Mouse (Mus musculus) hindbrain, embryonic 10.5 days (tissue): ENCODE results near the gene Zfp993. TPM values are rescaled to one million over a fixed set of nuclear protein-coding genes. Genes with fewer than 3 reads are reported as not detected.
"Not testable (repeated sequence)": the region's sequence is repeated elsewhere in the genome, so short reads cannot be mapped to it uniquely, and the experiment has no call there.

Source experiments
- DNase-seq: peaks from one replicate; pipeline ENCODE4 v3.0.0-alpha.2; 2017; ENCODE audit warnings: low spot score
- H3K27ac ChIP-seq: fragments of 300-500 bp; sonication (generic); 2 replicates; pipeline ENCODE4 v1.5.1; 2016; ENCODE audit warnings: mild to moderate bottlenecking, moderate library complexity
- H3K27me3 ChIP-seq: fragments of 300-500 bp; sonication (generic); 2 replicates; pipeline ENCODE4 v1.6.1; 2016; ENCODE audit warnings: mild to moderate bottlenecking; ENCODE audit not compliant: poor library complexity, insufficient read depth, severe bottlenecking
- H3K36me3 ChIP-seq: fragments of 300-500 bp; sonication (generic); 2 replicates; pipeline ENCODE4 v1.6.1; 2016; ENCODE audit warnings: mild to moderate bottlenecking, moderate library complexity
- H3K4me1 ChIP-seq: fragments of 300-500 bp; sonication (generic); replicated peaks from 2 replicates; pipeline ENCODE4 v1.6.1; 2016; ENCODE audit warnings: mild to moderate bottlenecking
- H3K4me3 ChIP-seq: fragments of 300-500 bp; sonication (generic); 2 replicates; pipeline ENCODE4 v1.5.1; 2016; ENCODE audit warnings: mild to moderate bottlenecking, moderate library complexity
- H3K9me3 ChIP-seq: fragments of 300-500 bp; sonication (generic); 2 replicates; pipeline ENCODE4 v1.6.1; 2016; ENCODE audit warnings: mild to moderate bottlenecking, moderate library complexity
- WGBS: fragments of 180-500 bp; shearing (Covaris S2); methylation state at CpG from one replicate; pipeline ENCODE4 v1.1.7; 2016; 5-methylcytosine and 5-hydroxymethylcytosine counted together
- polyA plus RNA-seq: library from polyadenylated mRNA; unstranded; fragments of >200 nt; fragmentation: Nextera tagmentation; extraction: Ambion mirVana; gene quantifications from 2 replicates; pipeline ENCODE4 v1.2.1, GENCODE M21; 2016

The Zfp993 gene
- polyA plus RNA-seq = 2.6 and 4.1 TPM in 2 replicates

GRCm38 (mm10) chr4:146610774-146611400 lies at the start of gene Zfp993:
Gene Zfp993 (plus strand): TSS chr4:146610961.
- no CpG with 5 or more reads among the region's 14 CpGs for WGBS

GRCm38 (mm10) chr4:146579905-146580873 lies 30.6 kb upstream of the Zfp993 start:
- not testable (repeated sequence) for DNase-seq, H3K36me3 ChIP-seq, H3K4me1 ChIP-seq, H3K27me3 ChIP-seq, H3K27ac ChIP-seq, H3K9me3 ChIP-seq
- H3K4me3 ChIP-seq = 0 out of 2 replicates have a peak overlapping the region, but pooled peaks have one; percentile 30
- 2% methylated on average over 15 of the region's 111 CpGs for WGBS

More at GRCm38 (mm10) chr4:146610774-146611400, at the start of gene Zfp993:
- DNase-seq, H3K4me3 ChIP-seq, H3K9me3 ChIP-seq, H3K36me3 ChIP-seq, H3K27me3 ChIP-seq, H3K4me1 ChIP-seq, H3K27ac ChIP-seq: not testable (repeated sequence)

GRCm38 (mm10) chr4:146603578-146604399 lies 7.0 kb upstream of the Zfp993 start:
- peak overlapping the region; percentile 42 for H3K4me3 ChIP-seq
- not testable (repeated sequence) for H3K36me3 ChIP-seq, H3K4me1 ChIP-seq, H3K27me3 ChIP-seq, H3K9me3 ChIP-seq
- peak; percentile 12 for DNase-seq
- WGBS = 6% methylated on average over 32 of the region's 53 CpGs
- H3K27ac ChIP-seq = peak overlapping the region; percentile 64; the same call in 1 of the 2 replicates

GRCm38 (mm10) chr4:146644367-146644766 lies 33.6 kb downstream of the Zfp993 start:
- H3K4me3 ChIP-seq, H3K4me1 ChIP-seq, H3K27me3 ChIP-seq, H3K9me3 ChIP-seq, H3K36me3 ChIP-seq, DNase-seq, H3K27ac ChIP-seq: not testable (repeated sequence)
- no CpG with 5 or more reads among the region's 4 CpGs for WGBS

- DNase-seq, H3K4me1 ChIP-seq, H3K27ac ChIP-seq, H3K9me3 ChIP-seq, H3K36me3 ChIP-seq, H3K27me3 ChIP-seq, H3K4me3 ChIP-seq: not testable (repeated sequence)
- WGBS = no CpG with 5 or more reads among the region's 2 CpGs
Measured at GRCm38 (mm10) chr4:146649641-146650040, 38.9 kb downstream of the Zfp993 start.

- not testable (repeated sequence) for H3K9me3 ChIP-seq, H3K4me3 ChIP-seq, H3K27ac ChIP-seq, H3K4me1 ChIP-seq, H3K36me3 ChIP-seq, H3K27me3 ChIP-seq, DNase-seq
- 60% methylated on average over 2 of the region's 4 CpGs for WGBS
Measured at GRCm38 (mm10) chr4:146650115-146650514, 39.4 kb downstream of the Zfp993 start.

- H3K36me3 ChIP-seq, DNase-seq, H3K27ac ChIP-seq, H3K4me1 ChIP-seq, H3K4me3 ChIP-seq, H3K9me3 ChIP-seq, H3K27me3 ChIP-seq: not testable (repeated sequence)
- WGBS = 98% methylated on average over 2 of the region's 5 CpGs
Measured at GRCm38 (mm10) chr4:146650639-146651038, 39.9 kb downstream of the Zfp993 start.

Other genes with a start within 250 kb of the Zfp993 start
- gene Zfp992, start 161.9 kb upstream of the Zfp993 start, polyA plus RNA-seq = 2.5 and 4.0 TPM in 2 replicates
- gene Zfp981, start 108.9 kb upstream of the Zfp993 start, polyA plus RNA-seq = 0.14 TPM in 2 replicates